Mouse (Mus musculus): ENCODE data around the gene Ube2c.

DNA sequence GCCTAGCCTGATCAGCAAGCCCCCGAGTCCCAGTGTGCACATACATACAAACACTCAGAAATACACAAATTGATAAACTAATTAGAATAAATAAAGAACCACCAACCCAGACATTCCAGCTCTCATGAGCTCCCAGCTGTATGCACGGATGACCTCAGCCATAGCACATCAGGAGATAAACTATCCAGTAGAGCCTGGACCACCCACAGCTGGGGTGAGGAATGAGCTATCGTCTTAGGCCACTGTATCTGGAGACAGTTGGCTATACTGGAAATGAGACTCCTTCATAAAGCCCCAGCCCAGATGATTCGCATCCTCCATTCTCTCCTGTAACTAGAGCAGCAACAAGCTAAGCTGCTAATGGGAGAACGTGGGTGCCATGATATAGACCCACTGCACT is 34.9 kb upstream of the Ube2c start:
- TF ChIP-seq CTCF (IDR thresholded peaks at IDR 0.05; ENCODE audit: control insufficient read depth, insufficient read depth, insufficient read length) (no peak), MYOG (IDR thresholded peaks at IDR 0.05; ENCODE audit: control insufficient read depth, extremely low read depth, insufficient read length) (no peak), MAX (IDR thresholded peaks at IDR 0.05) (no peak), USF1 (IDR thresholded peaks at IDR 0.05; ENCODE audit: low read depth) (no peak), CEBPB (IDR thresholded peaks at IDR 0.05; ENCODE audit: low read depth) (no peak), MYOD1 (IDR thresholded peaks at IDR 0.05; ENCODE audit: control insufficient read depth, insufficient read length, low read depth) (no peak), FOSL1 (IDR thresholded peaks at IDR 0.05; ENCODE audit: insufficient read depth, low read length, poor library complexity, severe bottlenecking) (no peak)

All from C2C12 (cell line).